Mouse (Mus musculus): Measurements from ENCODE around the gene Vps18. TPM values are rescaled to one million over a fixed set of nuclear protein-coding genes. Genes with fewer than 3 reads are reported as not detected.

The Vps18 gene
- polyA plus RNA-seq, 1 experiment from 2014 or later, result 18.8 TPM

DNA sequence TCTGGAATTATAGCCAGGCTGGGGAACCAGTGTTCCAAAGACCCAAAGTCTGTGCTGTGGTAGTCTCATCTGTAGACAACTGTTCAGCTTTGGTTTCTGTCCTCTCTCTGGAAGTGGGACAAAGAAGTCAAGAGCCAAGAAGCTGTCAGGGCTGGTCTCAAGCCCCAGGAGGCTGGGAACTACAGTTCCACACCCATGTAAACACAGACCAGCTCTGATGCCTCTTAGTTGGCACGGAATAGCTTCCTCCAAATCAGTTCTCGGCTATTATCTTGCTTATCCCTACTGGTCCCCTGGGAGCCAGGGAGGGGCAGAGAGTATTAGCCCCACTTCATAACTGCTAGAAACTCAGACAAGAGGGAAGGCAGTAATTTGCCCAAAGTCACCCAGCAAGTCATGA lies 27.2 kb upstream of the Vps18 start:
- Histone ChIP-seq H3K36me3 (no peaks in the 10 kb centered on the region), H3K4me2 (replicated peaks) (no peak overlapping the region), H3K9ac (no peak overlapping the region), H3K27me3 (no peaks in the 10 kb centered on the region), H3K27ac (replicated peaks) (no peak overlapping the region), H3K4me3 (replicated peaks) (no peak overlapping the region), H3K9me3 (replicated peaks) (no peaks in the 10 kb centered on the region), H3K4me1 (peaks cover 8% of the 10 kb centered on the region)
- 33% methylated on average over 2 of the region's 2 CpGs for WGBS
- no peak for ATAC-seq (ENCODE audit: insufficient number of reproducible peaks, low FRiP score, low TSS enrichment, low read depth)

DNA sequence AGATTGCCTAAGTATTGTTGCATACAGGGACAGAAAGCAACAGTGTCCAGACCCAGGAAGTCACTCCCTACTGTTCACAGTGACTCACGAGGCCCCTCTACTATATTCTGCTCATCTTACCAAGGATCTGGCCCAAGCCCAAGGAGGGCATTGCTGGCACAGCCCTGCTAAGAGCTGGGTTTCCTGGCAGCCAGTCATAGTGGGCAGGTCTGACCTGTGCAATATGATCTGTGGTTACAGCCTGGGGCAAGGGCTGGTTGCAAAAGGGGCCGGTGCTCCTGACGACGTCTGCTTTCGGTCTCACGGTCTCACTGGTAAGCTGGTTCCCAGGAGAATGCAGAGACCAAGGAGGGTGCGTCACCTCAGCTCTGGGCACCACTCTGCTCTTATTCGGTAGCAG lies 25.6 kb upstream of the Vps18 start:
- peak overlapping the region; percentile 24 for H3K4me2 ChIP-seq (replicated peaks)
- no peak overlapping the region for H3K9ac ChIP-seq

DNA sequence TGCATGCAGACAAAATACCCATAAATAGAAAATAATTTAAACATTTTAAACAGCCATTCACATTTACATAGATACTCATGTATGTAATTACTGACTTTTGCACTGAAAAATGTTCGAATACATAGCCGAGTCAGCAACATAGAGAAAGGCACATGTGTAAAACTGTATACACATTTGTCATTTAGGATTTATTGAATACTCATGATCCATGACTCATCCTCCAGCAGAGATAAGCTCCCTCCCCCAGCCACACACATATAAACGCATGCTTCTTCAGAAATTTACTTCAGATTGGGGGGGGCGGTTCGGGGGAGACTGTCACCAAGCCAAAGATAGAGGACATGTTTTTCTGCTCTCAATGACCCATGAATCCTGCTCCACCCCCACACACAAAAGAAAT lies 24.7 kb upstream of the Vps18 start:
- WGBS, result 71% methylated on average over 5 of the region's 5 CpGs
- peaks cover 8% of the 10 kb centered on the region for H3K4me1 ChIP-seq
- ATAC-seq (ENCODE audit: insufficient number of reproducible peaks, low FRiP score, low TSS enrichment, low read depth), result no peak

More for the DNA sequence above, 25.6 kb upstream of the Vps18 start:
- Histone ChIP-seq H3K9me3 (replicated peaks) (no peaks in the 10 kb centered on the region), H3K36me3 (no peaks in the 10 kb centered on the region), H3K4me3 (replicated peaks) (no peak overlapping the region), H3K27me3 (no peaks in the 10 kb centered on the region), H3K27ac (replicated peaks) (peak overlapping the region; percentile 36; the same call in 1 of the 2 replicates), H3K4me1 (peaks cover 8% of the 10 kb centered on the region)
- WGBS, result 6% methylated on average over 8 of the region's 8 CpGs
- ATAC-seq (ENCODE audit: insufficient number of reproducible peaks, low FRiP score, low TSS enrichment, low read depth), result peak; percentile 85

DNA sequence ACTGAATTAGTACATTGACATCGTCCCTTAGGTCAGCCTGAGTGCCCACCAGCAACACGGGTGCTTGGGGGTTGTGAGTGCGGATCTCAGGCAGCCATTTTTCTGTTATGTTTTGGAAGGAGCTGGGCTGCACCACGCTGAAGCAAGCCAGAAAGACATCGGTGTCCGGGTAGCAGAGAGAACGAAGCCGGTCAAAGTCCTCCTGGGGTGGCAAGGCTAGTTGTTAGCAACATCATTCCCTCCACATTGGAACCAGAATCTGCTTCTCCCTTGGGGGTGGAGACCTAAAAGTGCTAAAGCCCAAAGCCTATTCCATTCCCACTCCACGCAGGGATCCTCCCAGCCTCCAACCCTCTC lies 18.3 kb upstream of the Vps18 start:
- H3K9ac ChIP-seq, result no peak overlapping the region
- peaks cover 6% of the 10 kb centered on the region for H3K27me3 ChIP-seq
- no peak for ATAC-seq (ENCODE audit: insufficient number of reproducible peaks, low FRiP score, low TSS enrichment, low read depth)
- WGBS, result 49% methylated on average over 9 of the region's 9 CpGs
- no peaks in the 10 kb centered on the region for H3K36me3 ChIP-seq
- H3K4me3 ChIP-seq (replicated peaks), result peak overlapping the region; percentile 62
- no peak overlapping the region for H3K27ac ChIP-seq (replicated peaks)
- peak overlapping the region; percentile 99 for H3K4me2 ChIP-seq (replicated peaks)
- no peaks in the 10 kb centered on the region for H3K9me3 ChIP-seq (replicated peaks)
- peaks cover 9% of the 10 kb centered on the region for H3K4me1 ChIP-seq

More for the DNA sequence above, 24.7 kb upstream of the Vps18 start:
- H3K36me3 ChIP-seq, result no peaks in the 10 kb centered on the region
- H3K27ac ChIP-seq (replicated peaks), result peak overlapping the region; percentile 36
- no peak overlapping the region for H3K9ac ChIP-seq
- H3K4me2 ChIP-seq (replicated peaks), result no peak overlapping the region
- H3K4me3 ChIP-seq (replicated peaks), result no peak overlapping the region
- no peaks in the 10 kb centered on the region for H3K27me3 ChIP-seq
- H3K9me3 ChIP-seq (replicated peaks), result no peaks in the 10 kb centered on the region

- no peak within 1 kb of the TSS for H3K27ac ChIP-seq (replicated peaks)
- ATAC-seq (ENCODE audit: insufficient number of reproducible peaks, low FRiP score, low TSS enrichment, low read depth), result peak; percentile 79
- peaks cover 9% of the 10 kb centered on the region for H3K4me1 ChIP-seq
- peak within 1 kb of the TSS; percentile 99 for H3K4me2 ChIP-seq (replicated peaks)
- H3K27me3 ChIP-seq, result peaks cover 6% of the 10 kb centered on the region
- H3K4me3 ChIP-seq (replicated peaks), result peak within 1 kb of the TSS; percentile 62
- no peaks in the 10 kb centered on the region for H3K36me3 ChIP-seq
- no peaks in the 10 kb centered on the region for H3K9me3 ChIP-seq (replicated peaks)
- WGBS, result under 1% methylated on average over 49 of the region's 49 CpGs
- peak within 1 kb of the TSS; percentile 42 for H3K9ac ChIP-seq
Measured at GRCm38 (mm10) chr2:119270643-119271331, 17.8 kb upstream of the Vps18 start, which contains the start of gene Rhov. TSS of gene Rhov (minus strand) at chr2:119271272.

DNA sequence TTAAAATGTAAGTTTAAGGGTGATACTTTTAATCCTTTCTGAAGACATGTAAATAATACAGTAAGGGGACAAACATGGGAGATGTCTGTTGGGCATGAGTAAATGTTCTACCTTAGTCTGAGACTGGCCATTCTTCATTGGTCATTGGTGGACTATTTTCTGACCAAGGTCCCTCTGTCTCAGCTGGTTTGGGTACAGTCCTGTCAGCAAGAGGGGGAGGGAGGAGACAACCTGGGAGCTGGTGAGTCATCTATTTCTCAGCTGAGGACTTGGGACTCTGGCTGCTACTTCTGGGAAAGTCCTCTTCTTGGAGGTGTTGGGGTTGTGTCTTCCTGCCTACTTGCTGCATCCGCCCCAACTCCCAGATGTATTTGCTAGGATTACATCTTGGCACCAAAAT lies 14.4 kb upstream of the Vps18 start:
- H3K9me3 ChIP-seq (replicated peaks), result no peaks in the 10 kb centered on the region
- no peaks in the 10 kb centered on the region for H3K36me3 ChIP-seq
- H3K27ac ChIP-seq (replicated peaks), result no peak overlapping the region
- H3K4me1 ChIP-seq, result peaks cover 9% of the 10 kb centered on the region
- no peak overlapping the region for H3K4me2 ChIP-seq (replicated peaks)
- ATAC-seq (ENCODE audit: insufficient number of reproducible peaks, low FRiP score, low TSS enrichment, low read depth), result no peak
- H3K4me3 ChIP-seq (replicated peaks), result no peak overlapping the region
- 62% methylated on average over 1 of the region's 1 CpGs for WGBS
- peaks cover 6% of the 10 kb centered on the region for H3K27me3 ChIP-seq
- H3K9ac ChIP-seq, result no peak overlapping the region

DNA sequence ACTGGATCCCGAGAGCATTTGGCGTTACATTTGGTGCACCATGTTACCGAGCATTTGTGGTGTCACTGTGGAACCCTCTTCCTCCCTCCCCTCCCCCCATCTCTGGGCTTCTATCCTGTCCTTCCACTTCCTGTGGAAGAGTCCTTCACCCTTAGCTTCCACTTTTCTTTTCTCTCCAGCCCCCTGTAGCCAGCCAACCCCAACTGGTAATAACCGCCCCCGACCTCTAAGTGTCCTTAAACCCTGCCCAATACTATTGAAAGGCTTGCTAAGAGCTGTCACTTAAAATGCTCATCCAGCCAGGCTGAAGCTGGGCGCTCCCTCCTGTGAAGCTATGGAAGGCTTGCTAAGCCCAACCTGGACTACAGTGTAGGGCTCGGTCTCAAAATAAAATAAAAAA lies 11.6 kb upstream of the Vps18 start:
- no peak overlapping the region for H3K9ac ChIP-seq
- no peak overlapping the region for H3K4me2 ChIP-seq (replicated peaks)

DNA sequence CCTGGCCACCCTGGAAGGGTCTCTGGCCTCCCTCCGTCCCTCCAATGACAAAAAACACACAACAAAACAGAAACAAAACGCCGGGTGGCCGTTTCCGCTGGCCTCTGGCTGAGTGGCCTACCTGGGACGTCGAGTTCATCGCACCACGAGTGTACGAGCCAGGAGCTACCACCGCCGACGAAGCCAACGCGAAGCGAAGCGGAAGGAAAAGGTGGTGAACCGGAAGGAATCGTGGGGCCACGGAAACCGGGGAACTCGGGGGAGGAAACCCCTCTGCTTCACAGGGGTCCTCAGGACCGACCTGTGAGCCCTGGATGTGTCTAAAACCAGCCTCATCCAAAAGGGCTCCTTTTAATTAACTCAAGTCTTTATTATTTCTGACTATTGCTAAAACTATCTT lies 10.7 kb upstream of the Vps18 start:
- no peak for ATAC-seq (ENCODE audit: insufficient number of reproducible peaks, low FRiP score, low TSS enrichment, low read depth)
- WGBS, result 89% methylated on average over 23 of the region's 23 CpGs
- Histone ChIP-seq H3K4me2 (replicated peaks) (no peak overlapping the region), H3K4me1 (no peaks in the 10 kb centered on the region), H3K9ac (no peak overlapping the region), H3K4me3 (replicated peaks) (no peak overlapping the region), H3K27me3 (no peaks in the 10 kb centered on the region), H3K9me3 (replicated peaks) (no peaks in the 10 kb centered on the region), H3K36me3 (no peaks in the 10 kb centered on the region), H3K27ac (replicated peaks) (no peak overlapping the region)

More for the DNA sequence above, 11.6 kb upstream of the Vps18 start:
- 81% methylated on average over 7 of the region's 7 CpGs for WGBS
- ATAC-seq (ENCODE audit: insufficient number of reproducible peaks, low FRiP score, low TSS enrichment, low read depth), result no peak
- no peak overlapping the region for H3K27ac ChIP-seq (replicated peaks)
- no peak overlapping the region for H3K4me3 ChIP-seq (replicated peaks)
- no peaks in the 10 kb centered on the region for H3K27me3 ChIP-seq
- no peaks in the 10 kb centered on the region for H3K4me1 ChIP-seq
- H3K36me3 ChIP-seq, result no peaks in the 10 kb centered on the region
- H3K9me3 ChIP-seq (replicated peaks), result no peaks in the 10 kb centered on the region

DNA sequence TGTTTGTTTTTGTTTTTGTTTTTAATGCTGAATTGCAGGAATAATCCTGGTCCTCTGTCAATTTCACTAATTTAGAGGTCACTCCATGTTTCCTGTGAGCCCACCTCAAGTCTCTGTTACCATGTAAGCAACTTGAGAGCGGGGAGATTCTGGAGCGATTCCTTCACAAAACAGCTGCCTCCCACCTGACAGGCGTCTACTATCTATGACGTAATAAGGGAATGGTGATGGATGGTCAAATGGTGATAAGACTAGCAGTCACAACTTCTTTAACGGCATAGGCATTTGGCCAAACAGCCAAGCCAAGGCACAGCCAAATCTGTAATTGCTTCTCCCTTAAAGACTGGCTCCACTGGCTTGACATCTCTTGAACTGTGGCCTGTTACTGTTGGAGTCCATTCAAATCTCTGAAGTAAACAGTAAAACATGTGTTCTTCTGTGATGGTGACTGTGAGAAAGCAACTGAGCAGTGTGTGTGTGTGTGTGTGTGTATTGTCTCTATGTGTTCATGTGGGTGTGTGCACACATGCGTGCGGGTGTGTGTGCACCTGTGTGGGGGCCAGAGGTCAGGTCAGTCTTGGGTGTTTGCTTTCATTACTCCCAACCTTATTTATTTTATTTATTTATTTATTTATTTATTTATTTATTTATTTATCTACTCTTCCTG lies 6.5 kb upstream of the Vps18 start:
- Histone ChIP-seq H3K9me3 (replicated peaks) (no peaks in the 10 kb centered on the region), H3K4me2 (replicated peaks) (no peak overlapping the region), H3K27ac (replicated peaks) (no peak overlapping the region), H3K9ac (no peak overlapping the region), H3K36me3 (no peaks in the 10 kb centered on the region), H3K27me3 (no peaks in the 10 kb centered on the region), H3K4me3 (replicated peaks) (no peak overlapping the region), H3K4me1 (no peaks in the 10 kb centered on the region)
- no peak for ATAC-seq (ENCODE audit: insufficient number of reproducible peaks, low FRiP score, low TSS enrichment, low read depth)
- WGBS, result 86% methylated on average over 7 of the region's 7 CpGs

GRCm38 (mm10) chr2:119287372-119287771 lies 1.2 kb upstream of the Vps18 start:
- no peaks in the 10 kb centered on the region for H3K27me3 ChIP-seq
- H3K4me2 ChIP-seq (replicated peaks), result no peak overlapping the region
- no peaks in the 10 kb centered on the region for H3K9me3 ChIP-seq (replicated peaks)
- no peak overlapping the region for H3K4me3 ChIP-seq (replicated peaks)
- peaks cover 25% of the 10 kb centered on the region for H3K36me3 ChIP-seq
- H3K9ac ChIP-seq, result no peak overlapping the region
- ATAC-seq (ENCODE audit: insufficient number of reproducible peaks, low FRiP score, low TSS enrichment, low read depth), result no peak
- no peak overlapping the region for H3K27ac ChIP-seq (replicated peaks)
- peaks cover 20% of the 10 kb centered on the region for H3K4me1 ChIP-seq
- WGBS, result 90% methylated on average over 5 of the region's 5 CpGs

DNA sequence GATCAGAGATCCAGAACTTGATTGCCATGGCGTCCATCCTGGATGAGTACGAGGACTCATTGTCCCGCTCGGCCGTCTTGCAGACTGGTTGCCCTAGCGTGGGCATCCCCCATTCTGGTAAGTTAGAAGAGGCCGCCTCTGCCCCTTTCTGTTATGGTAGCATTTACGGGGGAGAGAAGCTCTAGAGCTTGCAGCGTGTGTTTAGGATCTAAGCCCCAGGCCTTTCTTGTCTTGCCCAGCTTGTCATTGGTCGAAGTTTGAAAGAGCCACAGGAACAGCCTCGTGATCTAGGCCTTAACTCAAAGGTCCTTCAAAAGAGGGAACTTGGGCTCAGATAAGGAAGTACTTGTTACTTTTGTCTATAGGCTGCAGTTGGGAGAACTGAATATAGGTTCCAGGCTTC lies 475 bp downstream of the Vps18 start:
- ATAC-seq (ENCODE audit: insufficient number of reproducible peaks, low FRiP score, low TSS enrichment, low read depth), result no peak
- Histone ChIP-seq H3K27ac (replicated peaks) (peak overlapping the region; percentile 39), H3K4me3 (replicated peaks) (peak overlapping the region; percentile 72), H3K27me3 (no peaks in the 10 kb centered on the region), H3K36me3 (peaks cover 41% of the 10 kb centered on the region), H3K4me1 (peaks cover 20% of the 10 kb centered on the region), H3K4me2 (replicated peaks) (peak overlapping the region; percentile 84), H3K9me3 (replicated peaks) (no peaks in the 10 kb centered on the region), H3K9ac (peak overlapping the region; percentile 82)
- 2% methylated on average over 11 of the region's 11 CpGs for WGBS

- WGBS, result 94% methylated on average over 5 of the region's 5 CpGs
- Histone ChIP-seq H3K4me3 (replicated peaks) (no peak overlapping the region), H3K36me3 (peaks cover 67% of the 10 kb centered on the region), H3K9ac (no peak overlapping the region), H3K4me1 (peaks cover 20% of the 10 kb centered on the region), H3K27ac (replicated peaks) (no peak overlapping the region), H3K27me3 (no peaks in the 10 kb centered on the region), H3K9me3 (replicated peaks) (no peaks in the 10 kb centered on the region), H3K4me2 (replicated peaks) (no peak overlapping the region)
- ATAC-seq (ENCODE audit: insufficient number of reproducible peaks, low FRiP score, low TSS enrichment, low read depth), result no peak
Measured at GRCm38 (mm10) chr2:119292281-119292680, 3.7 kb downstream of the Vps18 start.
